Mouse (Mus musculus) forebrain, embryonic 10.5 days (tissue): ENCODE data around the gene Tnmd. TPM values are rescaled to one million over a fixed set of nuclear protein-coding genes. Genes with fewer than 3 reads are reported as not detected.
A peak's percentile ranks its signal among the peaks of the same experiment; 100 is the strongest.

Experiments used
- DNase-seq: peaks from one replicate; pipeline ENCODE4 v3.0.0-alpha.2; 2017; ENCODE audit warnings: low spot score; ENCODE audit errors: extremely low spot score
- H3K27ac ChIP-seq: fragments of 300-500 bp; sonication (generic); 2 replicates; pipeline ENCODE4 v1.5.1; 2016; ENCODE audit warnings: mild to moderate bottlenecking
- H3K27me3 ChIP-seq: fragments of 300-500 bp; sonication (generic); 2 replicates; pipeline ENCODE4 v1.6.1; 2016; ENCODE audit warnings: mild to moderate bottlenecking; ENCODE audit not compliant: poor library complexity, severe bottlenecking
- H3K36me3 ChIP-seq: fragments of 300-500 bp; sonication (generic); replicated peaks from 2 replicates; pipeline ENCODE4 v1.6.1; 2016; ENCODE audit warnings: mild to moderate bottlenecking, moderate library complexity
- H3K4me1 ChIP-seq: fragments of 300-500 bp; sonication (generic); 2 replicates; pipeline ENCODE4 v1.6.1; 2016
- H3K4me3 ChIP-seq: fragments of 300-500 bp; sonication (generic); 2 replicates; pipeline ENCODE4 v1.5.1; 2016; ENCODE audit warnings: mild to moderate bottlenecking, moderate library complexity
- H3K9me3 ChIP-seq: fragments of 300-500 bp; sonication (generic); 2 replicates; pipeline ENCODE4 v1.6.1; 2016; ENCODE audit warnings: mild to moderate bottlenecking, moderate library complexity
- WGBS: fragments of 180-500 bp; shearing (Covaris S2); methylation state at CpG from one replicate; pipeline ENCODE4 v1.1.7; 2016; 5-methylcytosine and 5-hydroxymethylcytosine counted together
- polyA plus RNA-seq: library from polyadenylated mRNA; unstranded; fragments of >200 nt; fragmentation: Nextera tagmentation; extraction: Ambion mirVana; gene quantifications from 2 replicates; pipeline ENCODE4 v1.2.1, GENCODE M21; 2016

Tnmd gene
- 0.10 TPM in 1 of 2 replicates, not detected in the other for polyA plus RNA-seq

DNA sequence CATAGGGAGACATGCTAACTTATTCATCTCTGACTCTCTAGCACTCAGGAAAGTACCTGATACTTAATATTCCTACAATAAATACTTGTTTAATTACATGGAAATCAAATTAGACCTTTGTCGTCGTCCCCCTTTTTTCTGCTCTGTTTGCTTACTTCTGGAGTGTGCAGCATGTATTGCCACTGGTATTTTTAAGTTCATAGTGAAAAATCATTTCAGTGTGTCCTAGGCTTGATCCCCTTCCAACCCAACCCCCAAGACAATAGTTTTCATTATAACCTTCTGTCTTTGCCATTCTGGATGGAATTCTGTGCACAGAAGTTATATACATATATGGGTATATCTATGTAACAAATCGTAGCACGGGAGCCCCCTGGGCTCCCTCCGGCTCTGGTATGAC is at the start of gene Tnmd:
TSS of gene Tnmd (plus strand) at position 301 of the 400 bp plus-strand sequence.
- Histone ChIP-seq H3K9me3 (no peaks in the 10 kb centered on the region), H3K4me3 (no peak within 1 kb of the TSS), H3K36me3 (no peaks in the 10 kb centered on the region), H3K27ac (no peak within 1 kb of the TSS), H3K27me3 (peaks cover 70% of the 10 kb centered on the region), H3K4me1 (no peaks in the 10 kb centered on the region)
- 93% methylated on average over 5 of the region's 5 CpGs for WGBS
- no peak for DNase-seq

DNA sequence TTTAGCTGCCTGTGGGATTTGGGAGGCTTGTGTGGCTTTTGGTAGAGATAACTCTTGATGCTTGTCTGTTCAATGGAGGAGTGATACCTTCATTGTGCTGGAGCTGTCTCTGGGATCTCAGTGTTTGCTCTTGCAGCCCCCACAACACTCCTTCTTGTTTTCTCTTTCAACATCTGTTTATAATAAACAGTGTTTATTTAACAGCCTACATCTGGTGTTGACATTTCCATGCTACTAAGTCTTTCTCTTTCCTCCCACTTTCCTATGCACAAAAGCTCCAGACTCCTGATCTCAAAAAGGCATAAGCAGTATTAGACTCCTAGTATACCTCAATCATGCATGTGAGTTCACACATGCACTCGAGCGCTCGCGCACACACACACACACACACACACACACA is 2.9 kb downstream of the Tnmd start:
- no peaks in the 10 kb centered on the region for H3K9me3 ChIP-seq
- no peaks in the 10 kb centered on the region for H3K36me3 ChIP-seq
- no peak overlapping the region for H3K4me3 ChIP-seq
- WGBS: 95% methylated on average over 4 of the region's 4 CpGs
- H3K27ac ChIP-seq: no peak overlapping the region
- no peaks in the 10 kb centered on the region for H3K4me1 ChIP-seq
- peaks cover 78% of the 10 kb centered on the region for H3K27me3 ChIP-seq
- no peak for DNase-seq

DNA sequence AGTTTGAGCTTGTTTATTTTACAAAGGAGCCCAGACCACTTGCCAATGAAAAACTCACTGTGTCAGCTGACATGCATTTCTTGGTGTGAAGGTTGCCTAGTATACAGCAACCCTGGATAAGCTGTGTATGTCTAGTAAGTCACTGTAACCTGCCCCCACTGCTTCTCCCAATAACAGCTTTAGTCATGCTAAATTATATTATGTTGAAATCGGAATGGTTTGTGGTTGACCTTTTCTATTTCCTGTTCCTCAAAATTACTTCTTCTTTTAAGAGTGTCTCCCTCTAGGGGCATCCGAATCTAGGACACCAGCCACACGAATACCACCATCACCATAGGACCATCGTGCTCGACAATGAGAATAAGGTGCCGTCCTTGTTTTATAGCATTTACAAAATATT is 19.0 kb downstream of the Tnmd start:
- 0 out of 2 replicates have a peak, but pooled peaks cover 15% of the 10 kb centered on the region for H3K27me3 ChIP-seq
- H3K36me3 ChIP-seq: no peaks in the 10 kb centered on the region
- no peak overlapping the region for H3K4me3 ChIP-seq
- H3K27ac ChIP-seq: no peak overlapping the region
- DNase-seq: no peak
- H3K4me1 ChIP-seq: no peaks in the 10 kb centered on the region
- WGBS: 91% methylated on average over 6 of the region's 6 CpGs
- no peaks in the 10 kb centered on the region for H3K9me3 ChIP-seq

DNA sequence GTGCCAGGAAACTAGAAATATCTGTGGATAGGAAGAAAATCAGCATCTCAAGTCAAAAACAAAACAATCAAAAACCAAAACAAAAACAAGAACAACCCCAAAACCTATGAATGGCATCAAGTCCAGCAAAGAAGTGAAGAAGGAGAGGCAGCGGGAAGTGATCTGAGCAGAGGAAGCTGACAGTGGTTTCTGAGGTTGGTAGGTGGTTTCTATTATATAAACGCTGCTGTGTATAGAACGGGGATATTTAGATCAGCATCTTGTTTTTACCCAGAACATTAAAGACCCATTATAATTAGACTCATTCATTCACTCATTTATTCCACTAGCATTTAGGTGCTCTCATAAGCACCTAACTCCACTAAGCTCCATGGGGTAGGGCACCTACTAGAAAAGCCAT is 36.5 kb downstream of the Tnmd start:
- no peak for DNase-seq
- no peaks in the 10 kb centered on the region for H3K4me1 ChIP-seq
- no peaks in the 10 kb centered on the region for H3K9me3 ChIP-seq
- H3K27ac ChIP-seq: no peak overlapping the region
- H3K36me3 ChIP-seq: peaks cover 27% of the 10 kb centered on the region
- WGBS: 89% methylated on average over 3 of the region's 3 CpGs
- H3K27me3 ChIP-seq: 0 out of 2 replicates have a peak, but pooled peaks cover 6% of the 10 kb centered on the region
- H3K4me3 ChIP-seq: no peak overlapping the region

DNA sequence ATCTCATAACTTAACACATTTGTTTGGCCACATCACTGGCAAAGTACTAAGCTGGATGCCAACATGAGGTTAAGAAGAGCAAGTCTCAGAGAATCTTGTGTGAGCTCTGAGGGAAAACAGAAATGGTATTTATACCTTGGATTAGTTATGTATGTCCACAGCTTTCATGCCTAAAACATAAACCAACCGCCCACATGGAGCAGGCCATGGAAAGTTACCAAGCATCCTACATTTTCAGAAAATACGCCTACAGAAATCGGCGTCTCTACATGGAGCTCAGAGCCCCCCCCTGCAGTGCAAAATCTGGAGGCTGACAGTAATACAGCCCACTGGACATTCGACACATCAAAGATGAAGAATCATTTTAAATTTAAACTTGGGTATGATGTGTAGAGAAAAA is 37.3 kb downstream of the Tnmd start:
- Histone ChIP-seq H3K4me3 (no peak overlapping the region), H3K9me3 (no peaks in the 10 kb centered on the region), H3K27me3 (0 out of 2 replicates have a peak, but pooled peaks cover 6% of the 10 kb centered on the region), H3K27ac (no peak overlapping the region), H3K36me3 (peaks cover 35% of the 10 kb centered on the region), H3K4me1 (no peaks in the 10 kb centered on the region)
- 92% methylated on average over 5 of the region's 5 CpGs for WGBS
- DNase-seq: no peak

DNA sequence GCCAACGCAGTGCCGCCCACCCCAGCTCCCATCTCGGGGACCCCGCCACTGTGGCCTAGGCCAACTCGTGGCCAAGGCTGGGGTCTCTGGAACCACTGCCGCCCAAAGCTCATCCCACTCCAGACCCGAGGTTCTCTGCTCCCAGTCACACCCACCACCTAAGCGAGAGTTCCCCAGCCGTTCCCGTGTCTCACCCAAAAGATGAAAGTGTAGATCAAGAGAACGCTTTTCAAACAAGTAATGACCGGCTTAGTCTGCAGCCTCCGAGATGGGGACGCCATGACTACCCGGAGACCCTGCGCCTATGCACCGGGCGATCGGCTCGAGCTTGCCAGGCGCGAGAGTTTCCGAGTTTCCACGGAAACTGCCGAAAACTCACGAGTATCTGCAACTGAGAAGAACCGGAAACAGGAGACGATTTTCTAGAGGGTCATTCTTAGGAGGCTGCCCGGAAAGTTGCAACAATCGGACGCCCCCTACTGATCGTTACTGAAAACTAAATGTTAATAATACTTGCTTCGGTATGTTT is 47.3 kb downstream of the Tnmd start, which contains the start of gene Tspan6:
TSS of gene Tspan6 (minus strand) at position 416 of the 529 bp plus-strand sequence.
- H3K27me3 ChIP-seq: peaks cover 15% of the 10 kb centered on the region
- H3K4me1 ChIP-seq: no peaks in the 10 kb centered on the region
- no peaks in the 10 kb centered on the region for H3K9me3 ChIP-seq
- H3K36me3 ChIP-seq: peaks cover 30% of the 10 kb centered on the region
- peak within 1 kb of the TSS; percentile 91 for H3K27ac ChIP-seq
- WGBS: 24% methylated on average over 33 of the region's 33 CpGs
- peak; percentile 79 for DNase-seq
- peak within 1 kb of the TSS; percentile 62 for H3K4me3 ChIP-seq

DNA sequence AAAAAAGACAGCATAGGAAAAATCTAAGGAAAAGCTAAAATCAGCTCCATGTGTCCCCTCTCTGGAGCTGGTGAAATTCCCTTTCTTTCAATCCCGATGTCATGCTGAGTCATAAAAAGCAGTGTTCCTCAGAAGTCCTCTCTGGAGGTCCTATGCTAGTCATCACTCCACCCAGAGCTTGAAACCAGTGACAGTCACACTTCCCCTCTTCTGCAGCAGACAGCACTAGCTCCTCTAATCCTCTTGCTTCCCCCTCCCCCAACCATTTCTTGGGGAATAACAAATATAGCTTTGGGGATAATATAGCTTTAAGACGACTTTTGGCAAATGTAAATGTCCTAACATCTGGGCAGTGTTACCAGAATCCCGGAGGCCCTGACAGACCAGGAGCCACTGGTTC is 57.5 kb downstream of the Tnmd start, which contains the start of gene Srpx2:
TSS of gene Srpx2 (plus strand) at position 166 of the 400 bp plus-strand sequence.
- WGBS: 48% methylated on average over 3 of the region's 3 CpGs
- Histone ChIP-seq H3K9me3 (no peaks in the 10 kb centered on the region), H3K4me1 (peaks cover 8% of the 10 kb centered on the region; the same call in 1 of the 2 replicates), H3K36me3 (no peaks in the 10 kb centered on the region), H3K27ac (no peak within 1 kb of the TSS), H3K27me3 (peaks cover 37% of the 10 kb centered on the region), H3K4me3 (no peak within 1 kb of the TSS)
- DNase-seq: no peak

DNA sequence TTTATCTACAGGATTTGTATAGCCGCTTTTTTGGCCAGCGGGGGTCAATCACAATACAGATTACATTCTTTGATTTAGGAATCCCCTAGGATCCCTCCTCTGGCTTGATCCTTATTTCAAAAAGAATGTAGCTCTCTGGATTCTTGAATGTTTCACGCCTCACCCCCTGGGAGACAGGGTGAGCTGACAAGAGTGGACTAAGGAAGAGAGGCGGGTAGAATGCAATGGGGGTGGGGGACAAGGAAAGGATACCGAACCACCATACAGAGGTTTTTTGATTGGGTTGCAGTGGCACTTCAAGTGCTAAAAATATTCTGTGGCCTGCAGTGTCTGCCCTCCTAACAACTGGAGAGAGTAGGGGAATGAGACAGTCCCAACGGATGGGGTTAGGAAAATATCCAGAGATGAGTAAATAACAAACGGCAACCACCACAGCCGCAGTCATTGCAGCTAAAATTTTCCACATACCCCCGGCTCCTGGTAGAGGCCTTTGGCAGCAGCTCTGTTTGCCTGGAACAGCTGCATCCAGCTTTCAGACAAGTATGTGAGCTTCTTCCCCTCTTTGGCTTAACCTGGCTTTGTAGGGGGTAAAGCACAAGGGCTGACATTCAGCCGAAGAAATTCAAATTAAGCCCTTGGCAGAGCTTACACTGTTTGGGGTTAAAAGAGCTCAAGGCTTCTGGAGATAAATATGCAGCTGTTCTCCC is 60.8 kb downstream of the Tnmd start:
- Histone ChIP-seq H3K4me1 (peaks cover 8% of the 10 kb centered on the region; the same call in 1 of the 2 replicates), H3K27ac (no peak overlapping the region), H3K36me3 (no peaks in the 10 kb centered on the region), H3K9me3 (no peaks in the 10 kb centered on the region), H3K4me3 (no peak overlapping the region), H3K27me3 (peaks cover 70% of the 10 kb centered on the region)
- WGBS: 35% methylated on average over 10 of the region's 10 CpGs
- DNase-seq: no peak

DNA sequence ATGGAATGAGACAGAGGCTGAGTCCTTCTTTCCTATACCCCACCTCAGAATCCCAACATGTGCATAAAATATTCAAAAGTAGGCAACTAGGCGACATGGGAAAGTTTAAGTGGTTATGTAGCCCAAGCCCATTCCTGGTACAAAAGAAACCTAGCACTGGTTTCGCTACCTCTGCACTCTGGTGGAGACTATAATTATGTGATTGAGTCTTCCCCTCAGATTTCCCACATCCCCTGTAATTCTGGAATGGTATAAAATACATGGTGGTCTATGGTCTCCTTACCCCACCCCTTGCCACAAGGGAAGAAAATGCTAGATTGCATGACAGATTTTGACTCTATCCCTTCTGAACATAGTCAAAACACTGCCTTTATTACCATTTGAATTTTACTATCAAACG is 62.2 kb downstream of the Tnmd start:
- WGBS: 87% methylated on average over 3 of the region's 3 CpGs
- Histone ChIP-seq H3K4me1 (peaks cover 8% of the 10 kb centered on the region; the same call in 1 of the 2 replicates), H3K27me3 (peaks cover 81% of the 10 kb centered on the region), H3K36me3 (no peaks in the 10 kb centered on the region), H3K27ac (no peak overlapping the region), H3K4me3 (no peak overlapping the region), H3K9me3 (no peaks in the 10 kb centered on the region)
- DNase-seq: no peak

DNA sequence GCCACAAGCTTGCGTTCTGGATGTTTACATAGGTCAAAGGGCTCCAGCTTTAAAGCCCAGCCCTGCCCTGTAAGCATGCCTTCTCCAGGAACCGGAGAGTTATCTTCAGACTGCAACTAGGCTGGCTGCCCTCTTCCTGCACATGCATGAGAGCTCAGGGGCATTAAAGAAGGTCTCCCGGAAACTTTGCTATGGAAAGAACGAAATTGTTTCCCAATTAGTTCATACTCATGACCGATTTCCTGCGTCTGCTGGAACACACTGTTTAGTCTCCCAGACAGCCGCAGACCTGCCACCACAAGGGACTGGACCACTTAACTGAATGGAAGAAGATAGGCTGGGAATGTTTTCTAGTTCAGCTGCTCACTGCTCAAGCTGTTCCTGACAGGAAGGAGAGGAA is 63.4 kb downstream of the Tnmd start:
- no peaks in the 10 kb centered on the region for H3K9me3 ChIP-seq
- WGBS: 61% methylated on average over 7 of the region's 7 CpGs
- H3K27ac ChIP-seq: no peak overlapping the region
- H3K4me3 ChIP-seq: no peak overlapping the region
- DNase-seq: no peak
- no peaks in the 10 kb centered on the region for H3K36me3 ChIP-seq
- peaks cover 8% of the 10 kb centered on the region; the same call in 1 of the 2 replicates for H3K4me1 ChIP-seq
- H3K27me3 ChIP-seq: peaks cover 93% of the 10 kb centered on the region

Other genes with a start within 250 kb of the Tnmd start
- gene Pcdh19, start 162.0 kb upstream of the Tnmd start, polyA plus RNA-seq: 12.1 and 12.3 TPM in 2 replicates
- gene Tspan6, start 47.4 kb downstream of the Tnmd start, polyA plus RNA-seq: 219 and 227 TPM in 2 replicates
- gene Srpx2, start 57.4 kb downstream of the Tnmd start, polyA plus RNA-seq: 0.33 and 0.35 TPM in 2 replicates
- gene Sytl4, start 130.8 kb downstream of the Tnmd start, polyA plus RNA-seq: 0.77 and 0.86 TPM in 2 replicates
- 69.0 and 70.1 TPM in 2 replicates for gene Cstf2, start 208.2 kb downstream of the Tnmd start, polyA plus RNA-seq